Mouse (Mus musculus) layer of hippocampus, adult 9-10 months (tissue): ENCODE results near the gene Nr6a1.
A peak's percentile ranks its signal among the peaks of the same experiment; 100 is the strongest.

Experiments
- DNase-seq: peaks from one replicate; pipeline ENCODE4 v3.0.0; 2022; ENCODE audit warnings: low spot score

The Nr6a1 gene

GRCm38 (mm10) chr2:38937396-38937795 lies 9.9 kb upstream of the Nr6a1 start:
- DNase-seq = no peak

GRCm38 (mm10) chr2:38936721-38937378 lies 9.4 kb upstream of the Nr6a1 start:
- DNase-seq = no peak

- no peak for DNase-seq
Measured at GRCm38 (mm10) chr2:38934936-38935335, 7.4 kb upstream of the Nr6a1 start.

DNA sequence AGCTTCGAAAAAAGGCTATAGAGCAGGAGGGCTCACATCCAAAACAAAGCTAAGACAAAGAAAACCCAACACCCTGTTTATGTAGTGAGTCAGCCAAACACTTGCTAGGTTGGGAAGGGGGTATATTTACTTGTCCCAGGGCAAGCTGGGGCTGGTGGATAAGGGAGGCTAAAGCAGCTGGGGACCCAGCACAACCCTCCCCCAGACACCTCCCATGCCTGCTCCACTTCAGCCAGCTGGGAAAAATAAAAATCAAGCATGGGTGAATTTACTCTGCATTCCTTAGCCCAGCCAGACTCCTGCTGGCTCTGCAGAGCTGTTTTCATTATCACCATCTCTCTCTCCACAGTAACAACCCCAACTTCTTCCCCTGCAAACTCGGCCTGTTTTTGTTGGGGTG lies 6.4 kb upstream of the Nr6a1 start:
- DNase-seq = no peak

GRCm38 (mm10) chr2:38931851-38932667 lies 4.6 kb upstream of the Nr6a1 start, which contains the start of gene Olfml2a:
TSS of gene Olfml2a (plus strand) at chr2:38931978.
- DNase-seq = no peak

- DNase-seq = no peak
Measured at GRCm38 (mm10) chr2:38930269-38930668, 2.8 kb upstream of the Nr6a1 start.

DNA sequence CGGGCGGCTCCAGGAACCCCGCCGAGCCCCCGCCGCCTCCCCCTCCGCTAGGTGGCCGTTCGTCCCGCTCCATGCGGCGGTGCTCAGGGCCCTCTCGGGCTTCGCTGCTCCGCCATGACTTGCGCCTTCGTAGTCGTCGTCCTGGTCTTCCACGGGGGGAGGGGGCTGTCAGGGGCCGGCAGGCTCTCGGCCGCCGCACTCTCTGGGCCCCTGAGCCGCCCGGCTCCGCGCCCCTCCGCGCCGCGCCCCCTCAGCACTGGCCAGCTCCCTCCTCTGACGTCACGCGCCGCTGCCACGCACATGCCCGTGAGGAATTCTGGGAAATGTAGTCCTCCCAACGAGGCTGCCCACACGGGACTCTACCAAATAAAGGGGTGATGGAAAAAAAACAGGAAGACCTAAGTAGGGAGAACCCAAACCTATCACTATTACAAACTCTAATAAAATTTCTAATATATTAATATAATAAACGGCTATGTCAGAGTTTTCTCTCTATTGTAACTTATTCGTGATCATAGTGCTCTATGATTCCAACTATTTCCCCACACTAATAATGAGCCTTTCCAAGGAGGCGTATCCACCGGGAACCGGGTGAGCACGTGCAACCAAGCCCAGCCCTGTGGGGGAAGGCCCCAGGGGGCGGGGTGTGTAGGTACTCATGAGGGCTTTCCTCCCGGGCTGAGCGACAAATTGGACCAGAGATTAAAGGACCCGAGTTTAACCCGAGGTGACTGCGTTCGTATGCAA lies 1.2 kb downstream of the Nr6a1 start:
- DNase-seq = peak; percentile 94

DNA sequence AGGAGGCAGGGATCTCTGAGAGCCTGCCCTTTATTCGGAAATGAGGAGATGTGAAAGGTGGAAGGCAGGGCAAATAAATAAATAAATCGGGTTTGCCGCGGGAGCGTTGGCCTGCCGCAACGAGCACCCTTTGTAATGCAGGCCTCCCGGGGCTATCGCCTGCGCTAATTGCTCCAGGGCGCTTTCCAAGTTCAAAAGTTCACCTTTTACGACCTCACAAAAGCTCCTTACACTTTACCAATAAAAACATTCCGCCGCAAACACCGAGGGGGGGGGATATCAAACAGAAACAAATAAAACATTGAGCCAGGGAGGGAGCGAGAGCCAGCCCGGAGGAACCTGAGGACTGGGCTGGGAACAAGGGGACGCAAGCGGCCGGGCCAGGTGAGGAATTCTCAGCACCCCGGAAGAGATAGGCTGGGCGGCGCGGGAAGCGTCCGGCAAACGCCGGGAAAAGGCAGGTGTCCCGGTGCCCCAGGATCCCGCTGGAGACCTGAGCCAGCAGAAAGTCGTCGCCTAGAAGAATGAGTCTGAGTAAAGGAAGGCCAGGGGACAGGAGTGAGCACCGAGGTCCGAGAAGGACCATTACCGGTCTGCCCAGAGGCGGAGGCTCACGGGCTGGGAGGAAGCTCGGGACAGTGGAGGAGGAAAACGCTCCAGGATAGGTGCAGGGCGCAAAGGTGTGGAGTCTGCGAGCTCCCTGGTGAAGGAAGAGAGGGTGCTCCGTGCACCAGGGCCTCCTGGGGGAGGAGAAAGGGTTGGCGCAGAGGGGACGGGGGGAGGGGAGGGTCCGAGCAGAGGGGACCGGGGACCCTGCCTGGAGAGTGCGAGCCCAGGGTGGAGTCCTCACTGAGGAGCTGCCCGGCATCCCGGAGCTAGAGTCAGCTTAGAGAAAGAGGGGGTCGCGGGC lies 2.1 kb downstream of the Nr6a1 start:
- DNase-seq = no peak

- DNase-seq = no peak
Measured at GRCm38 (mm10) chr2:38924571-38924970, 2.9 kb downstream of the Nr6a1 start.

GRCm38 (mm10) chr2:38923911-38924310 lies 3.6 kb downstream of the Nr6a1 start:
- no peak for DNase-seq

- no peak for DNase-seq
Measured at GRCm38 (mm10) chr2:38923471-38923870, 4.0 kb downstream of the Nr6a1 start.

GRCm38 (mm10) chr2:38921374-38921773 lies 6.1 kb downstream of the Nr6a1 start:
- DNase-seq = no peak

DNA sequence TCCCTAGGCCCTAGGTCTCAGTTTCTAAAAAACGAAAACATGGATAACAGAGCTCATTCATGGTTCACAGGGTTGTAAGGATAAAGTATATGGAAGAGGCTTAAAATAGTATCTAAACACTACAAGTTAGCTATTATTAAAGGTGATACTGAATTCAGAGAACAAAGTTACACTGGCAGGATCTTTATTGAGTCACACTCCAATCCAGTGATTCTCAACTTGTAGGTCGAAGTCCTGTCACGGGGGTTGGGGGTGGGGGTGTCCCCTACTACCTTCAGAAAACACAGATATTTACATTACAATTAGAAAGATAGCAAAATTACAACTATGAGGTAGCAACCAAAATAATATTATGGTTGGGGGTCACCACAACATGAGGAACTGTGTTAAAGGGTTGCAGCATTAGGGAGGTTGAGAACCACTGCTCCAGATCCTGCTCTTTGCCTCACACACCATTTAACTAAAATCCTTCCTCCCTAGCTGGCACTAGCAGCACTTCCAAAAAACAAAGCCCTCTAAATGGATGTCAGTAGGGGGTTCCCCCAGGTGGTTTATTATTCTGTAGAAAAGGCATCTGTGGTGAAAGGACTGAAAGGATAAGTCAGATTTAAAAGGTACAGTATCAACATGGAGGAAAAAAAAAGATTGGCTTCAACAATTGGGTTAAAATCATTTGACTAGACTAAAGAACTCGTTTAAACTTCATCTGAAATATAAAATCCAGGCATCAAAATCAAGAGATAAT lies 10.4 kb downstream of the Nr6a1 start:
- no peak for DNase-seq

GRCm38 (mm10) chr2:38914965-38915364 lies 12.5 kb downstream of the Nr6a1 start:
- no peak for DNase-seq

GRCm38 (mm10) chr2:38914517-38914916 lies 13.0 kb downstream of the Nr6a1 start:
- no peak for DNase-seq

DNA sequence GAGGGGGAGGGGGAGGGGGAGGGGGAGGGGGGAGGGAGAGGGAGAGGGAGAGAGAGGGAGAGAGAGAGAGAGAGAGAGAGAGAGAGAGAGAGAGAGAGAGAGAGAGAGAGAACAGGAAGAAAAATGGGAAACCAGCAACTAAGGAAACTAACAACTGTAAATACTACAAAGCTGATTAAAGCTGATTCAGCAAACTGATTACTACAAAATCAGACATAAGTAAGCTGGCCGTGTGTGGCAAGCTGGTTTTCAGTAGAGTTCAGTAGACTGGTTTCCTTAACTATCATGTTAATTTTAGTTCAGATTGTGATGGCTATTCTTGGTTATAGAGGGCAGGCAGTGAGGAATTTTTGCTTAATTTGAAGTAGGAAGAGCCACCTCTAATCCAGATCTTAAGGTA lies 18.9 kb downstream of the Nr6a1 start:
- no peak for DNase-seq

DNA sequence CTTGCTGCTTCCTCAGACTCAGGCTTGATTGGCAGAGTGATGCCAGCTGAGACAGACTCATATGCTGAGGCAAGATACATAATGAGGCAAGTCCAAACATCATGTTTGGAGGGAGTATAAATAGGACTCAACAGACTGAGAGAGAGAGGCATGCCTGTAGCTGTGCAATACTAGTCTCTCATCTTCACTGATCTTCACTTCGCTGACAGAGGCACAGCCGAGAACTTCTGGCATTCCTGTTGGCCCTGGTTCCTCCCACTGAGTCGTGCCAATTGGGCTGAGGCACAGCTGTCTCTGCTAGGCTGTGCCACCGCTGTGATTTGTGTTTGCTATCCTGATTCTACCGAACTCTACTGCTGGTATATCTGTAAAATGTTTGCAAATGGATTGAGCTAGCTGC lies 21.4 kb downstream of the Nr6a1 start:
- no peak for DNase-seq

DNA sequence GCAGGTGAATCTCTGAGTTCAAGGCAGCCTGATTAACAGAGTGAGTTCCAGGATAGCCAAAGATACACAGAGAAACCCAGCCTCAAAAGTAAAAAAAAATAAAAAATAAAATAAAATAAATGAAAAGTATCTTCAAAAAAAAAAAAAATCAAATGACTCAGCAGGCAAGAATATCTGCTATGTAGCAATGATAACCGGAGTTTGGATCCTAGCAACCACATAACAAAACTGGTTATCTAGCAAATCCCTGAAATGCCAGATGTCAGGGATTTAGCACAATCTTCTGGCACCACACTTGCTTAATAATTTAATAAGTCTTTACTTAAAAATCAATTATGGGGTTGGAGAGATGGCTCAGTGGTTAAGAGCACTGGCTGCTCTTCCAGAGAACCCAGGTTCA lies 23.2 kb downstream of the Nr6a1 start:
- DNase-seq = no peak

DNA sequence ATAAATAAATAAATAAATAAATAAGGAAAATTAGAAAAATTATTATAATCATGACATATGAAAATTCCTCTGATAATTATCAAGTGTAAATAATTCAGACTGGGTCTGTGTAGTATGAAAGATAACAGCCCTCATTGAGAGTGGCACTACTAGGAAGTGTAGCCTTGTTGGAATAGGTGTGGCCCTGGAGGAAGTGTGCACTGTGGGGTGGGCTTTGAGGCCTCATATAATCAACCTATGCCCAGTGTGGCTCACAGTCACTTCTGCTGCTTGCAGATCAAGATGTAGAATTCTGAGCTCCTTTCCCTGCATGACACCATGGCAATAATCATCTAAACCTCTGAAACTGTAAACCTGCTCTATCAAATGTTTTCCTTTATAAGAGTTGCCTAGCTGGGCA lies 24.6 kb downstream of the Nr6a1 start:
- no peak for DNase-seq

GRCm38 (mm10) chr2:38880907-38881672 lies 46.4 kb downstream of the Nr6a1 start:
- no peak for DNase-seq
